Mouse (Mus musculus) cerebellum, adult 11-12 months (tissue): ENCODE data around the gene Tubb4b.

ENCODE experiments used
- DNase-seq: peaks from one replicate; pipeline ENCODE4 v3.0.0; 2022

Gene Tubb4b

GRCm38 (mm10) chr2:25185625-25186574, 38.6 kb downstream of the Tubb4b start:
- DNase-seq: no peak

- DNase-seq: no peak
These were observed 40.0 kb downstream of the Tubb4b start for GRCm38 (mm10) chr2:25184496-25184895.

- no peak for DNase-seq
These were observed 41.2 kb downstream of the Tubb4b start for GRCm38 (mm10) chr2:25183336-25183735.

- no peak for DNase-seq
These were observed 41.8 kb downstream of the Tubb4b start for GRCm38 (mm10) chr2:25182664-25183063.

- no peak for DNase-seq
These were observed 42.6 kb downstream of the Tubb4b start for GRCm38 (mm10) chr2:25181891-25182397.

- peak; percentile 44 for DNase-seq
These were observed 43.3 kb downstream of the Tubb4b start for GRCm38 (mm10) chr2:25180973-25181890.

- peak; percentile 89 for DNase-seq
These were observed 44.0 kb downstream of the Tubb4b start, which contains the start of gene Nrarp for GRCm38 (mm10) chr2:25180478-25180903. Gene Nrarp, plus strand, starts transcription at chr2:25180758.

- DNase-seq: no peak
These were observed 44.8 kb downstream of the Tubb4b start for GRCm38 (mm10) chr2:25179566-25180217.

- DNase-seq: no peak
These were observed 46.1 kb downstream of the Tubb4b start for GRCm38 (mm10) chr2:25178285-25178972.

- DNase-seq: no peak
These were observed 46.8 kb downstream of the Tubb4b start for GRCm38 (mm10) chr2:25177685-25178084.

GRCm38 (mm10) chr2:25177076-25177475, 47.4 kb downstream of the Tubb4b start:
- DNase-seq: no peak

- no peak for DNase-seq
These were observed 47.9 kb downstream of the Tubb4b start for GRCm38 (mm10) chr2:25176573-25176972.

GRCm38 (mm10) chr2:25175690-25176078, 48.8 kb downstream of the Tubb4b start:
- DNase-seq: no peak

- DNase-seq: no peak
These were observed 49.4 kb downstream of the Tubb4b start for GRCm38 (mm10) chr2:25174866-25175689.

GRCm38 (mm10) chr2:25173821-25174220, 50.7 kb downstream of the Tubb4b start:
- no peak for DNase-seq

- DNase-seq: no peak
These were observed 51.9 kb downstream of the Tubb4b start for GRCm38 (mm10) chr2:25172629-25173028.
